Comparison of ENCODE assay signal across 1 mouse cellular context in the genomic region with DNA sequence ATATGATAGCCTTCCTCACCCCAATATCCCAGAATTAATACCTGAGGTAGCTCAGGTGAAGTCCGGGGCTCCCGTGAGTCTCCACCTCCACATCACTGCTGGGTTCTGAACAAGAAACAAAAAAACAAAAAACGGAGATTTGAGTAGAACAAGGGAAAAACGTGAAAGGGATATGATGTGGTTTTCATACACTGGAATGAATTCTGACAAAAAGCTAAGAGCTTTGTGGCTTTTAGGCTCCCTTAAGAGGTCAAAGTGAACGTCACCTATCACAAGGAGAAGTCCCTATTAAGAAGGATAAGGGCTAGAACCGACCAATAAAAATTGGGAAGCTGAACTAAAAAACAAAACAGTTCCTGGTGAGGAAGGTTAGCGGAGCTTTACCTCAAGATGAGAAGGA.
TF ChIP-seq lines count a peak whose summit lies in the region.

No protein-coding gene starts in this region.

TF ChIP-seq in CH12.LX, 34 proteins besides CTCF, POLR2A, EP300 and RAD21 (continued from another document):
- no peak for TF ChIP-seq ELF1 (IDR thresholded peaks at IDR 0.05; ENCODE audit: low read depth, low read length)
- no peak for TF ChIP-seq E2F4 (IDR thresholded peaks at IDR 0.05; ENCODE audit: insufficient replicate concordance, low read depth, low read length)
- no peak for TF ChIP-seq SMC3 (IDR thresholded peaks at IDR 0.05; ENCODE audit: low read depth, low read length)
- TF ChIP-seq ZMIZ1 (IDR thresholded peaks at IDR 0.05; ENCODE audit: low read depth, low read length): no peak
- TF ChIP-seq USF1 (IDR thresholded peaks at IDR 0.05; ENCODE audit: low read depth, low read length): no peak
- TF ChIP-seq ZKSCAN1 (IDR thresholded peaks at IDR 0.05; ENCODE audit: borderline replicate concordance, low read depth, low read length): no peak
- TF ChIP-seq ZC3H11A (IDR thresholded peaks at IDR 0.05; ENCODE audit: low read depth, low read length): no peak
- no peak for TF ChIP-seq KAT2A (IDR thresholded peaks at IDR 0.05; ENCODE audit: insufficient replicate concordance, low read length)
